Mouse (Mus musculus): ENCODE data around the gene Kxd1.

Gene Kxd1

DNA sequence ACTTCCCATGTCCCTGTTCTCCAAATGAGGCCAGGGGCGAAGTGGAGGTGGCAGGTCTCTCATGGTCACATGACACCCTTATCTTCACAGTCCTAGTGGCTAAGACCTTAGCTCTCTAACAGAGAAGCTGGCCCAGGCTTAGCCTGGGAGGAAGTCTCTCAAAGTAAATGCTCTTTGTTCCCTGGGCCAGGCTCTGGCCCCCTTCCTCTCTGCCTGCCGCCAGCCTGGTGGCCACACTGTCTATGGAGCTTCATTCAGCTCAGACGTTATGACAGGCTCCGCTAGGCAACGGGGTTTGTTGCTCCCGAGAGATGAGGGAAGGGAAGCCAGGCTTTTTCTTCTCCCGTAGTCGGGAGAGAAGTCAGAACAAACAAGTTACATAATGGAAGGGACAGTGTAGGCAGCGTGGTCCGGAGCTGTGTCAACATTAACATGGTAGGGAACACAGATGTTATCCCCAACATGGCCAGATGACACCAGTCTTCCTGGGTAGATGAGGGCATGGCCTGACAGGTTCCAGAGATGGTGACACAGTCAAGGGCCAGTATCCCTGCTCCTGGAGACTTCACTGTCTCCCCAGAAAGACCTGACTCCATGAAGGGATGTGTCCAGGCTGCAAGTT, 58.4 kb downstream of the Kxd1 start:
- in situ Hi-C loops (cut with MboI, MseI): no loop called here

DNA sequence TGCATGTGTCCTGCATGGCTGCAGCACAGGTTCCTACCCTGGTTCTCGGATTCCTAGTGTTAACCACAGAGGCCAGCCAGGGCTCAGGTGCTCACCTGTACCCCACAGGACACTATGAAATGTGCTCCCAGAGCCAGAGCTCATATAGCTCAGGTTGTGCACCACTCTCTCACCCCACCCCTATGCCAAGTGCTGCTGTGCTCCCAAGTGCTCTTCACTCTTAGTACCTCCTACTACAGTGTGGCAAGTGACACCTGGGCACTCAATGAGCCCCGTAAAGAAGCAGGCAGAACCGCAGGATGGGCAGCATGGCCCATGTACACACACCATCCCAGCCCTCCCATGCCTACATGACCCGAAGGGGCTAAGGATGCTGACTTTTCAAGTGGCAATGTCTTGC, 59.0 kb downstream of the Kxd1 start:
- in situ Hi-C loops (cut with MboI, MseI): no loop called here

DNA sequence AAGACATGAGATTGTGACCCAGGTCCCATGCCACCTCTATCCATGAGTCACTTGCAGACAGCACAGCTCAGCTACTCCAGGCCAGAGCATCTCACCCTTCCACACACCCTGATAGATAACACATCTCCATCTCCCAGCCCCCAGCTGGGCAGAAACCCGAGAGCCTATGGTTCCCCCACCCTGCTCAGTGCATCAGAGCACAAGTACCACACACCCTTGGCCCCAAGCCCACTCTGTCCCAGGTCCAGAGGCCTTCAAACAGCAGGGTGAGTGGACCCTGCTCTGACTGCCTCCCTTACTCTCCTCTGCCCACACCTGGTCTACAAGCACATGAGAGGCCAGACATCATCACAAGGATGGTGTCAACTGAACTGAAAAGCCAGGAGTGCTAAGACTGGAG, 59.8 kb downstream of the Kxd1 start:
- in situ Hi-C loops (cut with MboI, MseI): no loop called here

- in situ Hi-C loops (cut with MboI, MseI): no loop called here
Observed at GRCm38 (mm10) chr8:70467229-70467725, 60.5 kb downstream of the Kxd1 start.

DNA sequence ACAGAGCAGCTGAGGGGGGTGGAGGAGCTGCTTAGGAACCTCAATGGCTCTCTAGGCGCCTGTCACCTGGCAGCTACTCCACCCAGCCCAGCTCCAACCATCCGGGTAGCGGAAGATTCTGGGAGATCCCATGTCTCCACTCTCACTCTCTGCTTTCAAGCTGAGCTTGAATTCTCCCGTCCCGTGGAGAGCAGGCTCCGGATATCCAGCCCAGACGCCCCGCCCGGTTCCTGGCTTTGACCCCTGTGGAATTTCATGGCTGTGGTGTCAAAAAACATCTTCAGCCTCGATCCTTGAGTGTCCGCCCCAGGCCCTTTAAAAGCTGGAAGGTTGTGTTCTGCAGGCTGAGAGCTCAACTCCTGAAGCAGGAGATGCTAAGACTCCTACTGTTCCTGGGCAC, 61.0 kb downstream of the Kxd1 start:
- in situ Hi-C loops (cut with MboI, MseI): no loop called here

GRCm38 (mm10) chr8:70466305-70466704, 61.5 kb downstream of the Kxd1 start:
- in situ Hi-C loops (cut with MboI, MseI): no loop called here

- in situ Hi-C loops (cut with MboI, MseI): no loop called here
Observed at GRCm38 (mm10) chr8:70465701-70466100, 62.1 kb downstream of the Kxd1 start.

- in situ Hi-C loops (cut with MboI, MseI): no loop called here
Observed at GRCm38 (mm10) chr8:70464162-70464561, 63.6 kb downstream of the Kxd1 start.

DNA sequence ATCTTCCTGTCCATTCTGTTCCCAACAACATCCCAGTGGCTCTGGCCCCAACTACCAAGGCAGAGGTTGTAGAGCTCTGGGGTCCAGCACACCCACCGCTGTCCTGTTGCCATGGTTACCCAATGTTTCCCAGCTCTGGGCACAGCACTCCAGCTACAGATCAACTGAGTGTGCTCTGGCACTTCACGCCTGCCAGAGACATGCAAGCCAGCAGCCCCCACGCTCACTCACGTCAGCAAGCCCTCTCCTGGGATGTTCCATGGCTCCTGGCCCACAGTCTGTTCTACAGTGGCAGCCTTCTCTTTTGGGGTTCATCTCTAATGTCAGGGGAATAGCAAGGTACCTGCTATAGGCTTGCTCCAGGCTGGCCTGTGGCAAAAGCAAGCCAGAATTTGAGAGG, 64.5 kb downstream of the Kxd1 start:
- in situ Hi-C loops (cut with MboI, MseI): no loop called here

GRCm38 (mm10) chr8:70462516-70462813, 65.3 kb downstream of the Kxd1 start:
- in situ Hi-C loops (cut with MboI, MseI): no loop called here

GRCm38 (mm10) chr8:70461765-70462515, 65.8 kb downstream of the Kxd1 start:
- in situ Hi-C loops (cut with MboI, MseI): no loop called here

GRCm38 (mm10) chr8:70460606-70461005, 67.2 kb downstream of the Kxd1 start:
- in situ Hi-C loops (cut with MboI, MseI): no loop called here

DNA sequence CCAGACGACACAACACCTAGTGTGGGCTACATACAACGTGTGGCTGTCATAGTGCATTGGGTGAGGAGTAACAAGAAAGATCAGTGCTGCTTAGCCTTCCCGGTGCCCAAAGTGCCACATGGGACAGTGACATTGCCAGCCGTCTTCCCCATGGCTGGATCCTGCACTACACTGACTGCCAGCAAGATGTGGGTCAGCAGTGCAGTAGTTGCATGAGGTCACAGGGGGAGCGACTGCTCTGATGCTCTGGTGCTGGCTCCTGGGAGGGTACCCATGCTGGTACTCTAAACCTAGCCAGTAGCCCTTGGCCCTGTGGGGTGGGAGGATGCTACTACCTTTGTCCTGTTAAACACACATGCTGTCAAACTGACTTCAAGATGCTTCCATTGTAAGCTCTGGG, 67.6 kb downstream of the Kxd1 start:
- in situ Hi-C loops (cut with MboI, MseI): no loop called here

- in situ Hi-C loops (cut with MboI, MseI): no loop called here
Observed at GRCm38 (mm10) chr8:70459636-70460035, 68.1 kb downstream of the Kxd1 start.

DNA sequence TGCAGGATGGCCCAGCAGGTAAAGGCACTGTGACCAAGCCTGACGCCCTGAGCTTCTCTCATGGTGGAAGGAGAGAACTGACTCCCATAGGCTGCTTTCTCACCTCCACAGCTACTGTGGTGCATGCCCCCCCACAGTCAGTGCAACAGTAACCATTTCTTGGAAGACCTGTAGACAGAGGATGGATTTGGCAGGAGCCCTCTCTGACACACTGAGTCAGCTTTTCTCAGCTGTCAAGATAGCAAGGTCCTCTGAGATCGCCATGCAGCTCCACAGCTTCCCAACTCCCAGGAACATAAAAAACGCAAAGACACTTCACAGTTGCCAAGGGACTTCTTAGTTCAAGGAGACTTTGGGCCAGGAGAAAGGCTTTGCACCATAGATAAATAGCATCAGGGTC, 69.3 kb downstream of the Kxd1 start:
- in situ Hi-C loops (cut with MboI, MseI): no loop called here
